Mouse (Mus musculus): Measurements from ENCODE around the gene Nelfe.
"Not testable (repeated sequence)": the region's sequence is repeated elsewhere in the genome, so short reads cannot be mapped to it uniquely, and the experiment has no call there.

Nelfe gene

DNA sequence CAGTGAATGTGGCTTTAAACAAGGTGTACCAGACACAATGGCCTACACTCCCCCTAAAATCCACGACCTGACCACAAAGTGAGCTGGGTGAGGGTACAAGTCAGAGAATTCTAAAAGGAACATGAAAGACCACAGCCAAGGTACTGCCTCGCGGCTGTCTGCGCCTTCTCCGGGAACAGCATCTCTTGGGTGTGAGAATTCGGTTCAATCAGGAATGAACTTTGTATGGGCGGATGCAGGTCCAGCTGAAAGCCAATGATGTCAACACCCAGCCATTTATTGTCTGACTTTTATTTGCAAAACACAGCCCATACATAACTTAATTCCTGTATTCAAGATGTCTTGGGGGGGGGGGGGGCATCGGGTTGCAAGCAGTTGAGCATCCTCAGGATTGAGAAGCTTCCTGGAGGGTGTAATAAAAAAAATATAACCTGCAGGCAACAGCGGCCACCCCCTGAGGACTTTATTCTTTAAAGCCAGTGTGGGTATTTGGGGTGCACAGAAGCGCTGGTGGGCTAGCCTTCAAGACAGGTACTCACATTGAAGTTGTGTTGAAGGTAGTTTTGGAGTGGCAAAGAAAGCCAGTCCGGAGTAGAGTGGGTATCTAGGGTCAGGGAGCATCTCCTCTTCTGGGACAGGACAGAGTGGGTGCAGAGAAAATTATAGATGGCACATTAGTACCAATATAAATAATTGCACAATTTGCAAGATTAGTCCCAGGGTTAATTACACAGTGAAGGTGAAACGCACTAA lies 43.1 kb downstream of the Nelfe start:
- no peak for DNase-seq (ENCODE audit: low spot score)

DNA sequence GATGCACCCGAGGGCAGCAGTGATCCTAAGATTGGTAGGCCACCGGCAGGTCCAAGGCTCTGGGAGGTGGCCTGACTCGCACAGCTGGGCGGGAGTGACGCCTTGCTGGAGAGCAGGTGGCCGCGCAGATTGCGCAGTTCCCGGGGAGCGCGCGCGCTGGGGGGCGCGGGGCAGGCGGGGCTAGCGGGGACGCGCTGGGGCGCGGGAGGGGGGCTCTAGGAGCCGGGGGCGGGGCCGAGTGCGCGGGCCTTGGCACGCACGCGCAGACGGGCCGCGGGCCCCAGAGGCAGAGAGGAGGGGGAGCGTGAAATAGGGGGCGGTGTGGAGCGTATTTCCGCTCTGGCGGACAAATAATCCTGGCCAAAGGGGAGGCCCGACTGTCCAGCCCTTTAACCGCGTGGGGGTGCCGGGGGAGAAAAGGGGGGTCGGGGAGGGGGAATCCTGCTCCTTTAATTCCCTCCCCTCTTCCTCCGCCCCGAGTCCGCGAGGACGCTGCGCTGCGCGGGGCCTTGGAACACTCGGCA lies 43.9 kb downstream of the Nelfe start:
- DNase-seq (ENCODE audit: low spot score), result peak; percentile 97

DNA sequence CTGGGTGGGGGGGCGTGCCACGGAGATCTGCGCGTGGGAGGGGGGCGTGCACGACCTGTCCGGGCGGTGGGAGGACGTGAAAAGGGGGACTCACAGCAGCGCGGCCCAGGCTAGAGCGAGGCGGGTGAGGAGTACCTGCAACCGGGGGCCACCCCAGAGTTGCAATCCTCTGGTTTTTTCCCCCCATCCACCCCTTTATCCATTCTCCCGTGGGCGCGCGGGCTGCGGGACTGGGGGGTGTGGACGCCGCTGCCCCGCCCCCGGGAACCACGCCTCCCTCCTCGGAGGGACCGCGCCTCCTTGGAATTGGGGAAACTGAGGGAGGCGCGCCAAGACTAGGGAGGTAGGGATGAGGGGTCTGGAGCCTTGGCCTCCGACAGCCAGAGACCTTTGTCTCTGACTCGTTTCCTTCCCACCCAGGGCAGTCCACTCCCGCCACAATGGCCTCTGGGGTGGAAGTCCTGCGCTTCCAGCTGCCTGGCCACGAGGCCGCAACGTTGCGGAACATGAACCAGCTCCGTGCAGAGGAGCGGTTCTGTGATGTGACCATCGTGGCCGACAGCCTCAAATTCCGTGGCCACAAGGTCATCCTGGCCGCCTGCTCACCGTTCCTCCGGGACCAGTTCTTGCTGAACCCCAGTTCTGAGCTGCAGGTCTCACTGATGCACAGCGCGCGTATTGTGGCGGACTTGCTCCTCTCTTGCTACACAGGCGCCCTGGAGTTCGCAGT lies 44.8 kb downstream of the Nelfe start:
- DNase-seq (ENCODE audit: low spot score), result peak; percentile 43

- no peak for DNase-seq (ENCODE audit: low spot score)
Observed at GRCm38 (mm10) chr17:34895724-34896123, 45.5 kb downstream of the Nelfe start.

- DNase-seq (ENCODE audit: low spot score), result no peak
Observed at GRCm38 (mm10) chr17:34896366-34896765, 46.2 kb downstream of the Nelfe start.

DNA sequence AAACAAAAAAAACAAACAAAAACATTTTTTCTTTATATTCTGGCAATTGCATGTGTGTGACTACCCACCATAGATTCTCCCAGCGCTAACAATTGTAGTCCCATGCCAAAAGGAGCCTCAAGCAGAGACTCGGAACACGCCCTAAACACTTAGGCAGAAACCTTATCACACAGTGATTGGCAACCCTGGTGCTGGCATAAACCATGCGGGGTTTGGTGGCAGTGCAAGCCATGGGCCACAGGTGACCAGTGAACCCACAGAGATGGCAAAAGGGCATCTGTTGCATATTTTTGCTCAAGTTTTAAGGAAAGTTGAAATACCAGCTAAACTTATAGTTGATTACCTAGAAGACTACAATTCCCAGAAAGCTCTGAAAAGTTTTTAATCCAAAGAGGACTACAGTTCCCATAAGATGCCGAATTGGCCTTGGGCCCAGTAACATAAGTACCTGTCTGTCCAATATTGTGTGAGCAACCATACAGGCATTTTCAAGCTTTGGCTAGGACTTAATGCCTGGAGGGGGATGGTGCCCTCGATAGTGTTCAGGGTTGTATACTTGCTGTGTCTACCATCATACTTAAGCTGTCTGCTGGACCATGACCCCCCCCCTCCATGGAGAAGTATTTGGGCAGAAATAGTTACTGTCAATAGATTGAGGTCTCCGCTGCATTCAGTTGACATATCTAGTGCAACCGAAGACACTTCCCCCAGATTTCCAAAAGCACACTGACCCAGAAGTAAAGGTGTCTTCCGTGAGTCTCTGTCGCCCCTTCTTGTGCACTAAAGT lies 47.4 kb downstream of the Nelfe start:
- DNase-seq (ENCODE audit: low spot score), result peak; percentile 78

DNA sequence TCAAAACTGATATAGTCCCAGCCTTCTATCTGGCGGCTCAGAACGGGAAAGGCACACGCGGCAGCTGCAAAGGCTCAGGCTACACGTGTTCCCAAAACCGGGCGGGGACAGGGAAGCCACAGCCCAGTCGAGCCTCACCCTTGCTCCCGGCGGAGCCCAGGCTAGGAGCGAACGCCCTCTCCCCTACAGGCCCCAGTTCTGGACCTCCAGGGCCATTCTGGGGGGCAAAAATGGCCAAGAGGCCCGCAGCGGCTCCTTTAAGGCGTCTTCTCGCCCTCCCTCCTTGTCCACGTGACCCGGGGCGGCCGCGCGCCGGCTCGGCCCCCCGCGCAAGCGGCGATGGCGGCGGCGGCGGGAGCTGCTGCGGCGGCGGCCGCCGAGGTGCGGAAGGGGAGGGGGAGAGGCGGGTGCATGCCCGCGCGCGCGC lies 48.0 kb downstream of the Nelfe start, which contains the start of the genes C2 and Ehmt2:
C2 (minus strand) TSS at position 106 of the 427 bp plus-strand sequence.
Ehmt2 (plus strand) TSS at position 310 of the 427 bp plus-strand sequence.
- DNase-seq (ENCODE audit: low spot score), result peak; percentile 87

- DNase-seq (ENCODE audit: low spot score), result no peak
Observed at GRCm38 (mm10) chr17:34898706-34899052, 48.5 kb downstream of the Nelfe start.

- peak; percentile 48 for DNase-seq (ENCODE audit: low spot score)
Observed at GRCm38 (mm10) chr17:34899053-34899889, 49.1 kb downstream of the Nelfe start.

DNA sequence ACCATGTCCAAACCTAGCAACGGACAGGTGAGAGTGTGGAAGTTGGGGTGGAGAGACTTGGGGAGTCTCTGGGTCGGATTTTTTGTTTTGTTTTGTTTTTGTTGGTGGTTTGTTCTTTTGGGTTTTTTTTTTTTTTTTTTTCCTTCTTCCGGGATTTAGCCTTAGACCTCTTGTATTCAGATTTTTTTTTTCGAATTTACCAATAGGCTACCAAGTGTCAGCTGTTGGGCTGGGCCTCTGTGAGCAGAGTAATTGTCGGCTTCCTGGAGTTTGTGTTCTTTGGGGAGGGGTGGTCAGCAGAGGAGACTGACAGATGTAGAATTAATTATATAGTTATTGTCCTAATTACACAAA lies 49.7 kb downstream of the Nelfe start:
- DNase-seq (ENCODE audit: low spot score), result peak; percentile 88

DNA sequence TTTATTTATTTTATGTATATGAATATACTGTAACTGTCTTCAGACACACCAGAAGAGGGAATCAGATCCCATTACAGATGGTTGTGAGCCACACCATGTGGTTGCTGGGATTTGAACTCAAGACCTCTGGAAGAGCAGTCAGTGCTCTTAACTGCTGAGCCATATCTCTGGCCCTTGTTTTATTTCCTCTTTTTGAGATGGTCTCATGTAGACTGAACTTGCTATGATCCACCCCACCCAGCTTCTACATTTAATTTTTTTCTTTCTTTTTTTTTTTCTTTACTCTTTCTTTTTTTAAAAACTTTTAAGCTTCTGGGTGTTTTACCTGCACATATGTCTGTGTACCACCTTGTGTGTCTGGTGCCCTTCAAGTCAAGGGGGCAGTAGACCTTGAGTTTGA lies 50.6 kb downstream of the Nelfe start:
- DNase-seq (ENCODE audit: low spot score), result not testable (repeated sequence)

GRCm38 (mm10) chr17:34901948-34902347 lies 51.8 kb downstream of the Nelfe start:
- not testable (repeated sequence) for DNase-seq (ENCODE audit: low spot score)

DNA sequence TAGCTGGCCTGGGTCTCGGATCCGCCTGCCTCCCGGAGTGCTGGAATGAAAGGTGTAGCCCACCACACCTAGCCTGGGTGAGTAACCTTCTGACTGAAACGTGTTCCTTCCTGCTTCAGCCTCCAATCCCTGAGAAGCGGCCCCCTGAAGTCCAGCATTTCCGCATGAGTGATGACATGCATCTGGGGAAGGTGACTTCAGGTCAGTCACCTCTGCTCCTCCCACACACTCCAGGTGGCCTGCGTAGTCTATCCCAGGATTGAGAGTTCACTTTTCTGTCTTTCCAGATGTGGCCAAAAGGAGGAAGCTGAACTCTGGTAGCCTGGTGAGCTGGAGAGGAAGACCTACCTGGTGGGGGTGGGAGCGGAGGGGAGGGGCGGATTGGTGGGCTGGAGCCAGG lies 52.7 kb downstream of the Nelfe start:
- no peak for DNase-seq (ENCODE audit: low spot score)

Data from adipocyte (in vitro differentiated cells).